In genomic region chr2:72916170-72916569, GRCm38 (mm10) we compare ENCODE assay signal across 33 mouse cellular contexts.
"Had no signal": no experiment of that assay in that cellular context is flagged by ENCODE, and none has a peak within 500 bp of the region (broad histone marks: within the 10 kb centered on the region; RNA-seq: fewer than 3 reads in every experiment).

No protein-coding gene starts in this region.

- ATAC-seq: hindbrain, embryonic 16.5 days; hindbrain, postnatal 0 days; inflammation-experienced regulatory T-cells, adult 6 months; intestine, embryonic 15.5 days; intestine, embryonic 16.5 days; intestine, postnatal 0 days had no signal

- H3K4me1 ChIP-seq: heart, embryonic 10.5 days; heart, embryonic 12.5 days; hindbrain, embryonic 10.5 days; hindbrain, embryonic 12.5 days; hindbrain, embryonic 13.5 days; hindbrain, embryonic 15.5 days; intestine, embryonic 15.5 days; kidney, embryonic 15.5 days had no signal

- DNase-seq: heart, postnatal 14 days; kidney, adult 11 months; kidney, adult 18-20 months; kidney, adult 2 months; kidney, adult 8-10 months; kidney, adult 9 months; kidney, postnatal 10 days; kidney, postnatal 14 days; kidney, postnatal 25 days; kidney, postnatal 36 days; kidney, postnatal 4 days; layer of hippocampus, adult 9-11 months; layer of hippocampus, postnatal 36 days had no signal

- H3K27me3 ChIP-seq: heart, embryonic 12.5 days; heart, embryonic 13.5 days; heart, embryonic 15.5 days; hindbrain, embryonic 12.5 days; hindbrain, embryonic 13.5 days; hindbrain, embryonic 15.5 days; intestine, embryonic 15.5 days; kidney, embryonic 15.5 days had no signal

- H3K27ac ChIP-seq: heart, embryonic 10.5 days; hindbrain, embryonic 10.5 days; hindbrain, embryonic 12.5 days; hindbrain, embryonic 13.5 days; hindbrain, embryonic 14.5 days; hindbrain, embryonic 15.5 days; hindbrain, postnatal 0 days; intestine, embryonic 15.5 days; kidney, embryonic 15.5 days; kidney, postnatal 0 days; layer of hippocampus, adult 2 months; left cerebral cortex, adult 2 months had no signal

- H3K4me3 ChIP-seq: heart, embryonic 10.5 days; heart, embryonic 12.5 days; heart, embryonic 13.5 days; heart, embryonic 15.5 days; hindbrain, embryonic 10.5 days; hindbrain, embryonic 12.5 days; hindbrain, embryonic 13.5 days; hindbrain, embryonic 15.5 days; intestine, embryonic 15.5 days; kidney, embryonic 15.5 days; layer of hippocampus, adult 2 months; left cerebral cortex, adult 2 months had no signal

- H3K9ac ChIP-seq: heart, embryonic 12.5 days; heart, embryonic 13.5 days; heart, embryonic 15.5 days; hindbrain, embryonic 12.5 days; hindbrain, embryonic 13.5 days; hindbrain, embryonic 14.5 days; hindbrain, embryonic 15.5 days; intestine, embryonic 15.5 days; kidney, embryonic 15.5 days had no signal

- H3K36me3 ChIP-seq: heart, embryonic 10.5 days; heart, embryonic 12.5 days; heart, embryonic 13.5 days; heart, embryonic 15.5 days; hindbrain, embryonic 10.5 days; hindbrain, embryonic 12.5 days; hindbrain, embryonic 13.5 days; hindbrain, embryonic 15.5 days; intestine, embryonic 15.5 days; kidney, embryonic 15.5 days had no signal

- H3K9me3 ChIP-seq: heart, embryonic 10.5 days; heart, embryonic 13.5 days; heart, embryonic 15.5 days; hindbrain, embryonic 10.5 days; hindbrain, embryonic 12.5 days; hindbrain, embryonic 13.5 days; hindbrain, embryonic 15.5 days; intestine, embryonic 15.5 days; kidney, embryonic 15.5 days had no signal

- H3K4me2 ChIP-seq: heart, embryonic 11.5 days; heart, embryonic 12.5 days; heart, embryonic 13.5 days; heart, embryonic 15.5 days; hindbrain, embryonic 12.5 days; hindbrain, embryonic 13.5 days; hindbrain, embryonic 14.5 days; hindbrain, embryonic 15.5 days; intestine, embryonic 15.5 days; kidney, embryonic 15.5 days had no signal
